Mouse (Mus musculus) kidney, embryonic 16.5 days (tissue): Measurements from ENCODE around the gene Hoxd13. TPM values are rescaled to one million over a fixed set of nuclear protein-coding genes. Genes with fewer than 3 reads are reported as not detected.

ENCODE experiments used
- ATAC-seq: fragments of 200-750 bp; cut with Nextera tagmentation; 2 replicates; pipeline ENCODE4 v1.8.0; 2017; ENCODE audit warnings: moderate TSS enrichment; ENCODE audit not compliant: low FRiP score, low TSS enrichment
- H3K27ac ChIP-seq: fragments of 300-500 bp; sonication (generic); 2 replicates; pipeline ENCODE4 v1.5.1; 2014; ENCODE audit warnings: low read length
- H3K27me3 ChIP-seq: fragments of 300-500 bp; sonication (generic); 2 replicates; pipeline ENCODE4 v1.6.1; 2014; ENCODE audit warnings: low read length, control low read depth, mixed read lengths; ENCODE audit not compliant: insufficient read depth
- H3K36me3 ChIP-seq: fragments of 300-500 bp; sonication (generic); 2 replicates; pipeline ENCODE4 v1.6.1; 2014; ENCODE audit warnings: low read length, control low read depth, mixed read lengths; ENCODE audit not compliant: insufficient read depth
- H3K4me1 ChIP-seq: fragments of 300-500 bp; sonication (generic); 2 replicates; pipeline ENCODE4 v1.6.1; 2014; ENCODE audit warnings: low read length, control low read depth, mixed read lengths; ENCODE audit not compliant: insufficient read depth
- H3K4me2 ChIP-seq: fragments of 300-500 bp; sonication (generic); replicated peaks from 2 replicates; pipeline ENCODE4 v1.6.1; 2014; ENCODE audit warnings: low read depth, low read length
- H3K4me3 ChIP-seq: fragments of 300-500 bp; sonication (generic); 2 replicates; pipeline ENCODE4 v1.5.1; 2014; ENCODE audit warnings: mild to moderate bottlenecking, low read length
- H3K9ac ChIP-seq: fragments of 300-500 bp; sonication (generic); replicated peaks from 2 replicates; pipeline ENCODE4 v1.6.1; 2014; ENCODE audit warnings: low read length
- H3K9me3 ChIP-seq: fragments of 300-500 bp; sonication (generic); 2 replicates; pipeline ENCODE4 v1.6.1; 2016; ENCODE audit warnings: low read length, control low read depth
- WGBS: fragments of 180-500 bp; shearing (Covaris S2); extraction: QIAGEN DNeasy Blood & Tissue Kit; methylation state at CpG from one replicate; pipeline ENCODE4 v1.1.7; 2014; 5-methylcytosine and 5-hydroxymethylcytosine counted together
- polyA plus RNA-seq: library from polyadenylated mRNA; unstranded; fragments of >200 nt; fragmentation: Nextera tagmentation; extraction: Ambion mirVana; gene quantifications from 2 replicates; pipeline ENCODE4 v1.2.1, GENCODE M21; 2015

The Hoxd13 gene
- polyA plus RNA-seq, 1 experiment from 2014 or later: 0.36 TPM

GRCm38 (mm10) chr2:74697567-74698121 is 29.5 kb downstream of the Hoxd13 start, which contains the start of gene Hoxd9:
Hoxd9 (plus strand) TSS chr2:74697727.
- Histone ChIP-seq H3K4me2 (peak within 1 kb of the TSS; percentile 80), H3K27me3 (no peaks in the 10 kb centered on the region), H3K27ac (peak within 1 kb of the TSS; percentile 99), H3K9me3 (no peaks in the 10 kb centered on the region), H3K9ac (peak within 1 kb of the TSS; percentile 99), H3K4me3 (peak within 1 kb of the TSS; percentile 82), H3K4me1 (peaks cover 47% of the 10 kb centered on the region), H3K36me3 (no peaks in the 10 kb centered on the region; the same call in 1 of the 2 replicates)
- ATAC-seq: peak; percentile 64
- WGBS: under 1% methylated on average over 43 of the region's 43 CpGs

- no peaks in the 10 kb centered on the region for H3K27me3 ChIP-seq
- H3K4me3 ChIP-seq: peak overlapping the region; percentile 82
- H3K27ac ChIP-seq: peak overlapping the region; percentile 99
- no peaks in the 10 kb centered on the region for H3K9me3 ChIP-seq
- under 1% methylated on average over 63 of the region's 86 CpGs for WGBS
- peaks cover 47% of the 10 kb centered on the region for H3K4me1 ChIP-seq
- H3K9ac ChIP-seq: peak overlapping the region; percentile 99
- no peaks in the 10 kb centered on the region for H3K36me3 ChIP-seq
- peak overlapping the region; percentile 80 for H3K4me2 ChIP-seq
- peak; percentile 18 for ATAC-seq
These were observed 30.3 kb downstream of the Hoxd13 start for GRCm38 (mm10) chr2:74698201-74699052.

GRCm38 (mm10) chr2:74699053-74699430 is 30.9 kb downstream of the Hoxd13 start:
- peak overlapping the region; percentile 99 for H3K9ac ChIP-seq
- H3K4me2 ChIP-seq: peak overlapping the region; percentile 80
- H3K36me3 ChIP-seq: no peaks in the 10 kb centered on the region
- H3K9me3 ChIP-seq: no peaks in the 10 kb centered on the region
- ATAC-seq: no peak
- peak overlapping the region; percentile 82 for H3K4me3 ChIP-seq
- H3K4me1 ChIP-seq: peaks cover 50% of the 10 kb centered on the region
- no peaks in the 10 kb centered on the region for H3K27me3 ChIP-seq
- H3K27ac ChIP-seq: peak overlapping the region; percentile 99
- 2% methylated on average over 17 of the region's 17 CpGs for WGBS

- Histone ChIP-seq H3K4me2 (peak overlapping the region; percentile 80), H3K4me1 (peaks cover 49% of the 10 kb centered on the region), H3K27me3 (no peaks in the 10 kb centered on the region), H3K36me3 (no peaks in the 10 kb centered on the region), H3K9ac (peak overlapping the region; percentile 99), H3K4me3 (peak overlapping the region; percentile 82), H3K9me3 (no peaks in the 10 kb centered on the region), H3K27ac (peak overlapping the region; percentile 99)
- WGBS: 11% methylated on average over 23 of the region's 23 CpGs
- no peak for ATAC-seq
These were observed 31.8 kb downstream of the Hoxd13 start for GRCm38 (mm10) chr2:74699664-74700545.

GRCm38 (mm10) chr2:74700546-74701112 is 32.5 kb downstream of the Hoxd13 start:
- H3K4me2 ChIP-seq: peak overlapping the region; percentile 80
- H3K27ac ChIP-seq: peak overlapping the region; percentile 99
- no peaks in the 10 kb centered on the region for H3K9me3 ChIP-seq
- H3K4me3 ChIP-seq: peak overlapping the region; percentile 82
- 0 out of 2 replicates have a peak, but pooled peaks have one; percentile 5 for ATAC-seq
- peaks cover 43% of the 10 kb centered on the region for H3K4me1 ChIP-seq
- no peaks in the 10 kb centered on the region for H3K27me3 ChIP-seq
- no peaks in the 10 kb centered on the region for H3K36me3 ChIP-seq
- 9% methylated on average over 22 of the region's 22 CpGs for WGBS
- peak overlapping the region; percentile 99 for H3K9ac ChIP-seq

- no peaks in the 10 kb centered on the region for H3K36me3 ChIP-seq
- H3K27ac ChIP-seq: peak overlapping the region; percentile 80
- peak overlapping the region; percentile 17 for H3K4me3 ChIP-seq
- WGBS: 14% methylated on average over 17 of the region's 17 CpGs
- no peaks in the 10 kb centered on the region for H3K27me3 ChIP-seq
- peak overlapping the region; percentile 53; the same call in 1 of the 2 replicates for H3K9ac ChIP-seq
- H3K4me2 ChIP-seq: peak overlapping the region; percentile 72
- no peak for ATAC-seq
- H3K9me3 ChIP-seq: no peaks in the 10 kb centered on the region
- peaks cover 27% of the 10 kb centered on the region; the same call in 1 of the 2 replicates for H3K4me1 ChIP-seq
These were observed 34.1 kb downstream of the Hoxd13 start for GRCm38 (mm10) chr2:74701949-74702819.

- Histone ChIP-seq H3K4me3 (peak overlapping the region; percentile 8), H3K4me2 (peak overlapping the region; percentile 72), H3K9ac (no peak overlapping the region; the same call in 1 of the 2 replicates), H3K9me3 (no peaks in the 10 kb centered on the region), H3K27ac (peak overlapping the region; percentile 41; the same call in 1 of the 2 replicates), H3K4me1 (peaks cover 33% of the 10 kb centered on the region; the same call in 1 of the 2 replicates), H3K27me3 (no peaks in the 10 kb centered on the region), H3K36me3 (no peaks in the 10 kb centered on the region)
- no peak for ATAC-seq
- WGBS: 38% methylated on average over 6 of the region's 6 CpGs
These were observed 34.7 kb downstream of the Hoxd13 start for GRCm38 (mm10) chr2:74702820-74703219.

- Histone ChIP-seq H3K36me3 (no peaks in the 10 kb centered on the region), H3K4me2 (peak overlapping the region; percentile 72), H3K27me3 (no peaks in the 10 kb centered on the region), H3K4me3 (peak overlapping the region; percentile 78), H3K27ac (peak overlapping the region; percentile 100), H3K9ac (peak overlapping the region; percentile 99), H3K9me3 (no peaks in the 10 kb centered on the region), H3K4me1 (peaks cover 33% of the 10 kb centered on the region; the same call in 1 of the 2 replicates)
- no peak for ATAC-seq
- 19% methylated on average over 10 of the region's 10 CpGs for WGBS
These were observed 35.2 kb downstream of the Hoxd13 start for GRCm38 (mm10) chr2:74703317-74703716.
